In genomic region chr17:42752173-42752572, GRCm38 (mm10) we compare ENCODE assay signal across 13 mouse cellular contexts. TPM values are rescaled to one million over a fixed set of nuclear protein-coding genes. Genes with fewer than 3 reads are reported as not detected.
DNase-seq lines count a peak whose midpoint lies in the region; ATAC-seq lines count a peak whose summit lies in the region.
"Had no signal": no experiment of that assay in that cellular context is flagged by ENCODE, and none has a peak within 500 bp of the region (broad histone marks: within the 10 kb centered on the region; RNA-seq: fewer than 3 reads in every experiment).

No protein-coding gene starts in this region.

- no peaks in the 10 kb centered on the region for H3K27me3 ChIP-seq in heart, embryonic 11.5 days (ENCODE audit: control insufficient read depth, insufficient read depth, low read length)
- no peaks in the 10 kb centered on the region for H3K27me3 ChIP-seq in liver, embryonic 16.5 days (ENCODE audit: control insufficient read depth, insufficient read depth, low read depth, low read length)
- H3K27me3 ChIP-seq in liver, embryonic 11.5 days (replicated peaks; ENCODE audit: control insufficient read depth, insufficient read depth, low read length), result no peaks in the 10 kb centered on the region
- H3K27me3 ChIP-seq in midbrain, embryonic 15.5 days (replicated peaks), result no peaks in the 10 kb centered on the region
- H3K27me3 ChIP-seq: embryonic facial prominence, embryonic 15.5 days; liver, embryonic 13.5 days had no signal

- no peak overlapping the region for H3K9ac ChIP-seq in heart, embryonic 11.5 days (ENCODE audit: low read depth, low read length)
- no peak overlapping the region for H3K9ac ChIP-seq in liver, embryonic 16.5 days (ENCODE audit: low read depth, low read length)
- H3K9ac ChIP-seq in liver, embryonic 11.5 days (ENCODE audit: low read depth, low read length), result no peak overlapping the region
- no peak overlapping the region for H3K9ac ChIP-seq in midbrain, embryonic 15.5 days
- H3K9ac ChIP-seq: embryonic facial prominence, embryonic 15.5 days; liver, embryonic 13.5 days had no signal

- H3K4me1 ChIP-seq in heart, embryonic 11.5 days (ENCODE audit: control insufficient read depth, insufficient read depth, low read length), result no peaks in the 10 kb centered on the region
- no peaks in the 10 kb centered on the region for H3K4me1 ChIP-seq in liver, embryonic 16.5 days (ENCODE audit: control insufficient read depth, low read depth, low read length)
- H3K4me1 ChIP-seq in liver, embryonic 11.5 days (replicated peaks; ENCODE audit: control insufficient read depth, insufficient read depth, low read length), result no peaks in the 10 kb centered on the region
- H3K4me1 ChIP-seq in midbrain, embryonic 15.5 days, result no peaks in the 10 kb centered on the region
- H3K4me1 ChIP-seq: embryonic facial prominence, embryonic 15.5 days; liver, embryonic 13.5 days had no signal

- H3K36me3 ChIP-seq in heart, embryonic 11.5 days (ENCODE audit: control insufficient read depth, insufficient read depth, low read length), result no peaks in the 10 kb centered on the region
- no peaks in the 10 kb centered on the region for H3K36me3 ChIP-seq in liver, embryonic 16.5 days (ENCODE audit: control insufficient read depth, insufficient read depth)
- no peaks in the 10 kb centered on the region for H3K36me3 ChIP-seq in liver, embryonic 11.5 days (ENCODE audit: control insufficient read depth, insufficient read depth, low read length)
- H3K36me3 ChIP-seq in midbrain, embryonic 15.5 days (replicated peaks), result no peaks in the 10 kb centered on the region
- H3K36me3 ChIP-seq: embryonic facial prominence, embryonic 15.5 days; liver, embryonic 13.5 days had no signal

- peak; percentile 70 to 75 for DNase-seq in heart, adult 18-20 months
- DNase-seq in liver, embryonic 11.5 days (ENCODE audit: low spot score), result no peak
- peak; percentile 89 for DNase-seq in gonadal fat pad, adult 2 months (ENCODE audit: low read depth)
- DNase-seq in lung, postnatal 4 days, result peak; percentile 51 to 57
- DNase-seq in cerebellum, postnatal 25 days, result no peak
- DNase-seq: cerebellum, postnatal 10 days; liver, embryonic 13.5 days had no signal

- H3K27ac ChIP-seq in heart, embryonic 11.5 days (ENCODE audit: low read depth, low read length), result no peak overlapping the region
- no peak overlapping the region for H3K27ac ChIP-seq in liver, embryonic 16.5 days (ENCODE audit: low read length)
- H3K27ac ChIP-seq in liver, embryonic 11.5 days (ENCODE audit: low read depth, low read length), result no peak overlapping the region
- no peak overlapping the region for H3K27ac ChIP-seq in midbrain, embryonic 15.5 days
- H3K27ac ChIP-seq: embryonic facial prominence, embryonic 15.5 days; liver, embryonic 13.5 days had no signal

- ATAC-seq in heart, embryonic 11.5 days (replicated peaks; ENCODE audit: insufficient number of reproducible peaks, low FRiP score, low TSS enrichment), result no peak
- ATAC-seq in liver, embryonic 16.5 days (ENCODE audit: low read depth), result peak; percentile 84
- ATAC-seq in liver, embryonic 11.5 days (replicated peaks; ENCODE audit: low FRiP score), result no peak
- no peak for ATAC-seq in midbrain, embryonic 15.5 days (replicated peaks)

- H3K4me2 ChIP-seq in heart, embryonic 11.5 days, result no peak overlapping the region
- H3K4me2 ChIP-seq in liver, embryonic 16.5 days (ENCODE audit: low read depth, low read length), result no peak overlapping the region
- H3K4me2 ChIP-seq in liver, embryonic 11.5 days, result no peak overlapping the region
- H3K4me2 ChIP-seq in midbrain, embryonic 15.5 days, result no peak overlapping the region
- H3K4me2 ChIP-seq: embryonic facial prominence, embryonic 15.5 days; liver, embryonic 13.5 days had no signal

- H3K4me3 ChIP-seq in heart, embryonic 11.5 days (ENCODE audit: low read depth, low read length), result no peak overlapping the region
- H3K4me3 ChIP-seq in liver, embryonic 16.5 days (ENCODE audit: low read depth, low read length), result no peak overlapping the region
- H3K4me3 ChIP-seq in liver, embryonic 11.5 days (ENCODE audit: low read depth, low read length), result no peak overlapping the region
- no peak overlapping the region for H3K4me3 ChIP-seq in midbrain, embryonic 15.5 days
- H3K4me3 ChIP-seq: embryonic facial prominence, embryonic 15.5 days; liver, embryonic 13.5 days had no signal

- WGBS in heart, embryonic 11.5 days (ENCODE audit: insufficient replicate concordance), result 77% methylated on average over 2 of the region's 2 CpGs
- 65% methylated on average over 2 of the region's 2 CpGs for whole genome bisulfite sequencing in liver, embryonic 16.5 days (ENCODE audit: insufficient replicate concordance)
- WGBS in liver, embryonic 11.5 days, result 85% methylated on average over 2 of the region's 2 CpGs
- WGBS in midbrain, embryonic 15.5 days, result 89% methylated on average over 2 of the region's 2 CpGs

- no peaks in the 10 kb centered on the region for H3K9me3 ChIP-seq in heart, embryonic 11.5 days (replicated peaks; ENCODE audit: control insufficient read depth, low read length)
- no peaks in the 10 kb centered on the region for H3K9me3 ChIP-seq in liver, embryonic 16.5 days (replicated peaks; ENCODE audit: control insufficient read depth, low read length)
- H3K9me3 ChIP-seq in liver, embryonic 11.5 days (ENCODE audit: control insufficient read depth, low read length), result no peaks in the 10 kb centered on the region
- no peaks in the 10 kb centered on the region for H3K9me3 ChIP-seq in midbrain, embryonic 15.5 days
- H3K9me3 ChIP-seq: embryonic facial prominence, embryonic 15.5 days; liver, embryonic 13.5 days had no signal

RNA-seq across cellular contexts. Expression of gene Adgrf2, which starts 10.2 kb away (rescaled TPM):
- total RNA-seq in heart, adult 18-20 months (2021), result under 1 TPM; 0.12 to 0.18 TPM
- 0.13 TPM in 1 of 2 replicates, not detected in the other for polyA plus RNA-seq in heart, embryonic 11.5 days (2014; fragmentation: Nextera tagmentation; extraction: Ambion mirVana)
- not detected in 2 replicates for polyA plus RNA-seq in liver, embryonic 16.5 days (2015; fragmentation: Nextera tagmentation; extraction: Ambion mirVana)
- 0.10 TPM in 1 of 2 replicates, not detected in the other for polyA plus RNA-seq in liver, embryonic 11.5 days (2014; fragmentation: Nextera tagmentation; extraction: Ambion mirVana)
- polyA plus RNA-seq in gonadal fat pad, adult 2 months (2012; rRNA removed), result 0.07 and 0.14 TPM in 2 replicates
- polyA plus RNA-seq in midbrain, embryonic 15.5 days (2015; fragmentation: Nextera tagmentation; extraction: Ambion mirVana), result 0.08 and 0.12 TPM in 2 replicates
- total RNA-seq: neutrophil, adult 5-6 weeks had no signal
- polyA plus RNA-seq: intestine, embryonic 14.5 days; liver, embryonic 13.5 days had no signal

Comparison
In these comparisons a context has a peak if more than half of its experiments do, and no peak if none do; other contexts are left out.
1. DNase-seq: peak in heart, adult 18-20 months (2 of 2), gonadal fat pad, adult 2 months (single experiment) and lung, postnatal 4 days (2 of 2); none in liver, embryonic 11.5 days (single experiment) and cerebellum, postnatal 25 days (0 of 2).